Mouse (Mus musculus) CD8-positive naive resting alpha-beta T cell, adult 2 months (primary cell): ENCODE results near the gene Trim14.
"Not testable (repeated sequence)": the region's sequence is repeated elsewhere in the genome, so short reads cannot be mapped to it uniquely, and the experiment has no call there.

Experiments used
- DNase-seq, 2 experiments: peaks; one replicate each; pipeline ENCODE4 v3.0.0; 2022; ENCODE audit warnings: low read depth in 2 of 2, low spot score in 2 of 2

The Trim14 gene

GRCm38 (mm10) chr4:46535840-46536361, at the start of gene Trim14:
Gene Trim14 (minus strand): TSS chr4:46536141.
- DNase-seq: peak; percentile 62 to 70

- DNase-seq: no peak
Measured at GRCm38 (mm10) chr4:46585041-46585810, 49.3 kb upstream of the Trim14 start.

GRCm38 (mm10) chr4:46584536-46584935, 48.6 kb upstream of the Trim14 start:
- DNase-seq: not testable (repeated sequence)

GRCm38 (mm10) chr4:46584084-46584483, 48.1 kb upstream of the Trim14 start:
- not testable (repeated sequence) for DNase-seq

- not testable (repeated sequence) for DNase-seq
Measured at GRCm38 (mm10) chr4:46582024-46582423, 46.1 kb upstream of the Trim14 start.

GRCm38 (mm10) chr4:46581577-46581976, 45.6 kb upstream of the Trim14 start:
- not testable (repeated sequence) for DNase-seq

GRCm38 (mm10) chr4:46580799-46581243, 44.9 kb upstream of the Trim14 start:
- not testable (repeated sequence) for DNase-seq

- DNase-seq: not testable (repeated sequence)
Measured at GRCm38 (mm10) chr4:46578796-46579346, 42.9 kb upstream of the Trim14 start.

GRCm38 (mm10) chr4:46578228-46578627, 42.3 kb upstream of the Trim14 start:
- DNase-seq: no peak

GRCm38 (mm10) chr4:46575509-46576284, 39.8 kb upstream of the Trim14 start:
- not testable (repeated sequence) for DNase-seq

- no peak for DNase-seq
Measured at GRCm38 (mm10) chr4:46574841-46575240, 38.9 kb upstream of the Trim14 start.

GRCm38 (mm10) chr4:46574024-46574753, 38.2 kb upstream of the Trim14 start:
- DNase-seq: no peak

- no peak for DNase-seq
Measured at GRCm38 (mm10) chr4:46572616-46573015, 36.7 kb upstream of the Trim14 start.

GRCm38 (mm10) chr4:46571744-46572143, 35.8 kb upstream of the Trim14 start:
- no peak for DNase-seq

GRCm38 (mm10) chr4:46569671-46570070, 33.7 kb upstream of the Trim14 start:
- DNase-seq: no peak

- no peak for DNase-seq
Measured at GRCm38 (mm10) chr4:46568169-46568568, 32.2 kb upstream of the Trim14 start.

GRCm38 (mm10) chr4:46566931-46567671, 31.2 kb upstream of the Trim14 start:
- no peak for DNase-seq

- DNase-seq: no peak
Measured at GRCm38 (mm10) chr4:46565393-46565955, 29.5 kb upstream of the Trim14 start.

- no peak for DNase-seq
Measured at GRCm38 (mm10) chr4:46564247-46564646, 28.3 kb upstream of the Trim14 start.

GRCm38 (mm10) chr4:46563847-46564246, 27.9 kb upstream of the Trim14 start:
- DNase-seq: no peak
